Mouse (Mus musculus) myocyte (in vitro differentiated cells): ENCODE results near the gene E4f1. TPM values are rescaled to one million over a fixed set of nuclear protein-coding genes. Genes with fewer than 3 reads are reported as not detected.

Experiments
- H3K27me3 ChIP-seq: one replicate; pipeline ENCODE4 v1.6.1; 2011; ENCODE audit not compliant: control insufficient read depth, insufficient read depth, insufficient read length
- H3K36me3 ChIP-seq: one replicate; pipeline ENCODE4 v1.6.1; 2011; ENCODE audit not compliant: control insufficient read depth, insufficient read depth
- H3K4me2 ChIP-seq: one replicate; pipeline ENCODE4 v1.6.1; 2011; ENCODE audit warnings: low read depth, control low read depth
- H3K4me3 ChIP-seq: one replicate; pipeline ENCODE4 v1.5.1; 2011; ENCODE audit warnings: mild to moderate bottlenecking, control low read depth, moderate library complexity
- H3K79me2 ChIP-seq: one replicate; pipeline ENCODE4 v1.6.1; 2011; ENCODE audit not compliant: control insufficient read depth, insufficient read depth
- H3ac ChIP-seq: one replicate; pipeline ENCODE4 v1.6.1; 2011; ENCODE audit not compliant: control insufficient read depth, insufficient read length
- CEBPB ChIP-seq: IDR thresholded peaks from 2 replicates; pipeline ENCODE4 v1.6.1; 2011; ENCODE audit warnings: mild to moderate bottlenecking, moderate library complexity; ENCODE audit not compliant: poor library complexity, insufficient read depth, severe bottlenecking
- E2F4 ChIP-seq: IDR thresholded peaks from one replicate; pipeline ENCODE4 v1.6.1; 2011; ENCODE audit warnings: mild to moderate bottlenecking, control low read depth, moderate library complexity; ENCODE audit not compliant: insufficient read depth
- MYOD1 ChIP-seq, 3 experiments: IDR thresholded peaks; one replicate each; pipeline ENCODE4 v1.6.1; 2011; ENCODE audit warnings: control low read depth in 2 of 3, low read depth in 2 of 3, mild to moderate bottlenecking in 2 of 3, moderate library complexity in 1 of 3; ENCODE audit not compliant: insufficient read length in 2 of 3, control insufficient read depth in 1 of 3
- MYOG ChIP-seq, 3 experiments: IDR thresholded peaks; one replicate each; pipeline ENCODE4 v1.6.1; 2011; ENCODE audit warnings: control low read depth in 2 of 3, low read depth in 2 of 3, mild to moderate bottlenecking in 2 of 3; ENCODE audit not compliant: insufficient read length in 2 of 3, control insufficient read depth in 1 of 3, insufficient read depth in 1 of 3
- POLR2A ChIP-seq: IDR thresholded peaks from one replicate; pipeline ENCODE4 v1.6.1; 2011; ENCODE audit warnings: low read depth, mild to moderate bottlenecking, control low read depth, moderate library complexity; ENCODE audit not compliant: insufficient read length
- POLR2AphosphoS2 ChIP-seq: IDR thresholded peaks from one replicate; pipeline ENCODE4 v1.6.1; 2011; ENCODE audit warnings: low read depth, control low read depth; ENCODE audit not compliant: insufficient read length
- SRF ChIP-seq: IDR thresholded peaks from one replicate; pipeline ENCODE4 v1.6.1; 2011; ENCODE audit warnings: low read depth; ENCODE audit not compliant: control insufficient read depth, insufficient read length
- TCF12 ChIP-seq: IDR thresholded peaks from one replicate; pipeline ENCODE4 v1.6.1; 2011; ENCODE audit warnings: mild to moderate bottlenecking, control low read depth; ENCODE audit not compliant: poor library complexity, insufficient read depth, severe bottlenecking
- TCF3 ChIP-seq: IDR thresholded peaks from one replicate; pipeline ENCODE4 v1.6.1; 2011; ENCODE audit warnings: low read depth, control low read depth; ENCODE audit not compliant: insufficient read length
- USF1 ChIP-seq: IDR thresholded peaks from one replicate; pipeline ENCODE4 v1.6.1; 2011; ENCODE audit warnings: low read depth, mild to moderate bottlenecking, control low read depth, moderate library complexity
- polyA plus RNA-seq: library from polyadenylated mRNA; unstranded; fragments of >200 nt; fragmentation: generic; extraction: Trizol; gene quantifications from one replicate; pipeline ENCODE4 v1.2.1, GENCODE M21; 2012; ENCODE audit warnings: missing spikeins

The E4f1 gene
- polyA plus RNA-seq, 1 experiment, result 18.7 TPM

- H3K36me3 ChIP-seq, result peaks cover 4% of the 10 kb centered on the region
- H3ac ChIP-seq, result no peak overlapping the region
These were observed 37.8 kb upstream of the E4f1 start for GRCm38 (mm10) chr17:24507806-24508460.

DNA sequence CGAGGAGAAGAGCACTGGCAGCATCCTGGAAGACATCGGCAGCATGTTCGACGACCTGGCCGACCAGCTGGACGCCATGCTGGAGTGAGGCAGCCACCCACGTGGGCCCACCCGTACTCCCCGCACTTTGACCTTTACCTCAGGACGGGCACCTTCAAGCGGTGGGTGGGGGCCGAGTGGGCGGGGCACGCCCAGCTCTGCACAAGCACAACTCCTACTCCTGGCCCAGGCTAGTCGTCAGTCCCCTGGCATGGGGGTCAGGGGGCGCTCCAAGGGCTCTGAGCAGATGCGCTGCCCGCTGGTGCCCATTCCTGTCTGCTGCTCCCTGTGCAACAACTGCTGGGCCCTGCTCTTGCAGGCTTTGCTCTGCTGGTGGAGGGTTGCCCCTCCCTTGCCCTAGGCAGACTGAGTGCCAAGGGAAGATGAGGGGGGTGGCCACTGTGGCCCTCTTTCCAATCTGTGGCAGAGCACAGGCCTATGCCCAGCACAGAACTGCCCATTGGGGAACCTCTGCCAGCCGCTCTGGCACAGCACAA is 37.1 kb upstream of the E4f1 start:
- no peak overlapping the region for H3K4me2 ChIP-seq
- no peak overlapping the region for H3K4me3 ChIP-seq
- H3K27me3 ChIP-seq, result no peaks in the 10 kb centered on the region

More at GRCm38 (mm10) chr17:24507806-24508460, 37.8 kb upstream of the E4f1 start:
- Histone ChIP-seq H3K4me2 (no peak overlapping the region), H3K4me3 (no peak overlapping the region), H3K27me3 (no peaks in the 10 kb centered on the region), H3K79me2 (no peaks in the 10 kb centered on the region)
- TF ChIP-seq MYOG (IDR thresholded peaks at IDR 0.05; ENCODE audit: control insufficient read depth in 1 of 3, insufficient read depth in 1 of 3, insufficient read length in 2 of 3, low read depth in 2 of 3) (peak in 1 of 3 experiments; percentile 53), TCF12 (no peak), CEBPB (no peak), E2F4 (no peak), MYOD1 (IDR thresholded peaks at IDR 0.05; ENCODE audit: control insufficient read depth in 1 of 3, insufficient read length in 2 of 3, low read depth in 2 of 3) (peak; percentile 53 to 90 (median 85)), POLR2AphosphoS2 (no peak), SRF (no peak)

GRCm38 (mm10) chr17:24506332-24507070 is 36.4 kb upstream of the E4f1 start:
- Histone ChIP-seq H3ac (no peak overlapping the region), H3K27me3 (no peaks in the 10 kb centered on the region), H3K79me2 (no peaks in the 10 kb centered on the region), H3K4me2 (no peak overlapping the region), H3K4me3 (no peak overlapping the region), H3K36me3 (peaks cover 4% of the 10 kb centered on the region)
- TF ChIP-seq CEBPB (no peak), MYOD1 (IDR thresholded peaks at IDR 0.05; ENCODE audit: control insufficient read depth in 1 of 3, insufficient read length in 2 of 3, low read depth in 2 of 3) (no peak), USF1 (no peak), SRF (no peak), POLR2AphosphoS2 (peak; percentile 26)

More for the DNA sequence above, 37.1 kb upstream of the E4f1 start:
- H3ac ChIP-seq, result no peak overlapping the region
- H3K36me3 ChIP-seq, result peaks cover 4% of the 10 kb centered on the region
- H3K79me2 ChIP-seq, result no peaks in the 10 kb centered on the region
- TF ChIP-seq POLR2AphosphoS2, result peak; percentile 83
- no peak for TF ChIP-seq SRF
- no peak for TF ChIP-seq USF1
- TF ChIP-seq MYOG (IDR thresholded peaks at IDR 0.05; ENCODE audit: control insufficient read depth in 1 of 3, insufficient read depth in 1 of 3, insufficient read length in 2 of 3, low read depth in 2 of 3), result peak in 1 of 3 experiments; percentile 31

DNA sequence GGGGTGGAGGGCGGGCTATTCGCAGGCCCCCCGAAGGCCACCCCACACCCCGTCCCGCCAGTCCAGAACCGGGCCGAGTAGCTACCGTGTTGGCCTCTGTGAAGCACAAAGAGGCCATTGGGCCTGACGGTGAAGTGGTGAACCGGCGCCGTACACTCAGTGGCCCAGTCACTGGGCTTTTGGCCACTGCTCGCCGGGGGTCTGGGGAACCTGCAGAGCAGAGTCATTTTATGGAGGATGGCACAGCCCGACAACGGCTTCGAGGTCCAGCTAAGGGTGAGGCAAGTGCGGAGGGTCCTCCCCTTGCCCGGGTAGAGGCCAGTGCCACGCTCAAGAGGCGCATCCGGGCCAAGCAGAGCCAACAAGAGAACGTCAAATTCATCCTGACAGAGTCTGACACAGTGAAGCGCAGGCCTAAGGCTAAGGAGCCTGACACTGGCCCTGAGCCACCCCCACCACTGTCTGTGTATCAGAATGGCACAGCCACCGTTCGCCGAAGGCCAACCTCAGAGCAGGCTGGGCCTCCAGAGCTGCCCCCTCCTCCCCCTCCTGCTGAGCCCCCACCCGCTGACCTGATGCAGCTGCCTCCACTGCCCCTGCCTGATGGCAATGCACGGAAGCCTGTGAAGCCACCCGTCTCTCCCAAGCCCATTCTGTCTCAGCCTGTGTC is 35.3 kb upstream of the E4f1 start:
- Histone ChIP-seq H3K36me3 (no peaks in the 10 kb centered on the region), H3K79me2 (no peaks in the 10 kb centered on the region), H3K27me3 (peaks cover 6% of the 10 kb centered on the region), H3ac (no peak overlapping the region), H3K4me3 (no peak overlapping the region), H3K4me2 (no peak overlapping the region)
- peak; percentile 6 for TF ChIP-seq POLR2AphosphoS2
- TF ChIP-seq USF1, result no peak

DNA sequence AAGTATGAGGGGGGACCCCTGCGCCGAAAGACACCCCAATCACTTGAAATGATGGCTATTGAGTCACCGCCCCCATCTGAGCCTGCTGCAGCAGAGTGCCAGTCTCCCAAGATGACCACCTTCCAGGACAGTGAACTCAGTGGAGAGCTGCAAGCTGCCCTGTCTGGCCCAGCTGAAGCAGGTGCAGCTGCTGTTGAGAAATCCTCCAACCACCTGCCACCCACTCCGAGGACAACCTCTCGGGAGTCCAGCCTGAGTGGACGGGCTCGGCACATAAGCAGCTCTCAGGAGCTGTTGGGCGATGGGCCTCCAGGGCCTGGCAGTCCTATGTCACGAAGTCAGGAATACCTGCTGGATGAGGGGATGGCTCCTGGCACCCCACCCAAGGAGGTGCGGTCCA is 34.0 kb upstream of the E4f1 start:
- no peaks in the 10 kb centered on the region for H3K79me2 ChIP-seq
- H3K4me2 ChIP-seq, result no peak overlapping the region
- no peak overlapping the region for H3K4me3 ChIP-seq
- TF ChIP-seq POLR2A, result no peak
- TF ChIP-seq TCF3, result no peak
- TF ChIP-seq MYOD1 (IDR thresholded peaks at IDR 0.05; ENCODE audit: control insufficient read depth in 1 of 3, insufficient read length in 2 of 3, low read depth in 2 of 3), result peak in 2 of 3 experiments; percentile 43 to 70
- TF ChIP-seq CEBPB, result no peak
- TF ChIP-seq E2F4, result no peak
- TF ChIP-seq MYOG (IDR thresholded peaks at IDR 0.05; ENCODE audit: control insufficient read depth in 1 of 3, insufficient read depth in 1 of 3, insufficient read length in 2 of 3, low read depth in 2 of 3), result peak in 2 of 3 experiments; percentile 40 to 55
- no peaks in the 10 kb centered on the region for H3K36me3 ChIP-seq
- H3ac ChIP-seq, result no peak overlapping the region
- peaks cover 16% of the 10 kb centered on the region for H3K27me3 ChIP-seq
